Mouse (Mus musculus) embryonic facial prominence, embryonic 13.5 days (tissue): ENCODE measurements around the gene Angptl4. TPM values are rescaled to one million over a fixed set of nuclear protein-coding genes. Genes with fewer than 3 reads are reported as not detected.
A peak's percentile ranks its signal among the peaks of the same experiment; 100 is the strongest.

Experiments used
- ATAC-seq: fragments of 200-750 bp; cut with Nextera tagmentation; 2 replicates; pipeline ENCODE4 v1.8.0; 2017; ENCODE audit warnings: low read depth; ENCODE audit not compliant: insufficient number of reproducible peaks, insufficient read depth, low FRiP score, low TSS enrichment
- H3K27ac ChIP-seq: fragments of 300-500 bp; sonication (generic); 2 replicates; pipeline ENCODE4 v1.5.1; 2015; ENCODE audit warnings: moderate library complexity, mild to moderate bottlenecking, inconsistent platforms
- H3K27me3 ChIP-seq: fragments of 300-500 bp; sonication (generic); 2 replicates; pipeline ENCODE4 v1.6.1; 2015; ENCODE audit warnings: mild to moderate bottlenecking, inconsistent platforms
- H3K36me3 ChIP-seq: fragments of 300-500 bp; sonication (generic); 2 replicates; pipeline ENCODE4 v1.6.1; 2015; ENCODE audit warnings: mild to moderate bottlenecking, inconsistent platforms
- H3K4me1 ChIP-seq: fragments of 300-500 bp; sonication (generic); 2 replicates; pipeline ENCODE4 v1.6.1; 2015; ENCODE audit warnings: inconsistent platforms
- H3K4me2 ChIP-seq: fragments of 300-500 bp; sonication (generic); 2 replicates; pipeline ENCODE4 v1.6.1; 2015; ENCODE audit warnings: moderate library complexity, mild to moderate bottlenecking, inconsistent platforms
- H3K4me3 ChIP-seq: fragments of 300-500 bp; sonication (generic); 2 replicates; pipeline ENCODE4 v1.5.1; 2015; ENCODE audit warnings: mild to moderate bottlenecking, inconsistent platforms
- H3K9ac ChIP-seq: fragments of 300-500 bp; sonication (generic); 2 replicates; pipeline ENCODE4 v1.6.1; 2015; ENCODE audit warnings: mild to moderate bottlenecking, inconsistent platforms
- H3K9me3 ChIP-seq: fragments of 300-500 bp; sonication (generic); 2 replicates; pipeline ENCODE4 v1.6.1; 2016; ENCODE audit warnings: inconsistent platforms
- WGBS: fragments of 180-500 bp; shearing (Covaris S2); methylation state at CpG from one replicate; pipeline ENCODE4 v1.1.7; 2015; ENCODE audit warnings: mixed read lengths; 5-methylcytosine and 5-hydroxymethylcytosine counted together
- polyA plus RNA-seq: library from polyadenylated mRNA; unstranded; fragments of >200 nt; fragmentation: Nextera tagmentation; extraction: Ambion mirVana; gene quantifications from 2 replicates; pipeline ENCODE4 v1.2.1, GENCODE M21; 2015

The Angptl4 gene
- polyA plus RNA-seq, 1 experiment from 2014 or later = 60.7 TPM

DNA sequence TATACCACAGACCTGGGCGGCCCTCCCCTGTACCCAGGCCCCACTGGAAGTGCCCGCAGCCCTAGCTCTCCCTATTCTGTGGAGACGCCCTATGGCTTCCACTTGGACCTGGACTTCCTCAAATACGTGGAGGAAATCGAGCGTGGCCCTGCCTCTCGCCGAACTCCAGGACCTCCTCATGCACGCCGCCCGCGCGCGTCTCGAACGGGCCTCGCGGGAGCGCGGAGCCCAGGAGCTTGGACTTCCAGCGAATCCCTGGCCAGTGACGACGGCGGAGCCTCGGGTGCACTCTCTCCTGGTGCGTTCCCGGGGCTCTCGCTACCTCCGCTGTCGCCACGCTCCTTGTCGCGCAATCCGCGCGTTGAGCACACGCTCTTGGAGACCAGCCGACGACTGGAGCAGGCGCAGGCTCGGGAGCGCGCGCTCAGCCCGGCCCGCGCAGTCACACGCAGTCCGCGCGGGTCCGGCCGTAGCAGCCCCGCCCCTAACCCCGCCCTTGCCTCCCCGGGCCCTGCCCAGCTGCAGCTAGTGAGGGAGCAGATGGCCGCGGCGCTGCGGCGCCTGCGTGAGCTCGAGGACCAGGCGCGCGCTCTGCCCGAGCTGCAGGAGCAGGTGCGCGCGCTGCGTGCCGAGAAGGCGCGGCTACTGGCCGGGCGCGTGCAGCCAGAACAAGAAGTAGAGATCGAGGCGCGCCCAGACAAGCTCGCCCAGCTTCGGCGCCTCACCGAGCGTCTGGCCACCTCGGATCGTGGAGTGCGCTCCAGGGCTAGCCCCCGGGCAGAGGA is 35.7 kb upstream of the Angptl4 start:
- peaks cover 23% of the 10 kb centered on the region for H3K4me1 ChIP-seq

DNA sequence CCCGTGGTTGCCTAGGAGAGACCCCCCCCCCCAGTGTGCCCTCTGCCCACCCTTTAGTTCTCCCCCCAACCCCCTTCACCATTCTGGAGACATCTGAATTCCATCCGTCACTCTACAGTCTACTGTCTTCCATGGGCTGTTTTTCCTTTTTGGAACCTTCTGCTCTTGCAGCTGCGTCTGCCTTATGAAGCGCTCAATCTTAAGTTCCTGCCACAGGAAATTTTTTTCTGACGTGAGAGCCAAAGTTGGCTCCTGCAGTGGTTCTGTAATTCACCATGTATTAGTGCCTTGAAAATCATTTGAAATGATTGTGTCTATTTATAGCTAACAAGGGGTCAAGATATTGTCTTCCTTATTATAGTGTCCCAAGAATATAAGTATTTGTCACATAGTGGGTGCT is 35.0 kb upstream of the Angptl4 start:
- no peak for ATAC-seq
- Histone ChIP-seq H3K4me2 (peak overlapping the region; percentile 92), H3K9ac (no peak overlapping the region; the same call in 1 of the 2 replicates), H3K27ac (peak overlapping the region; percentile 90; the same call in 1 of the 2 replicates), H3K9me3 (no peaks in the 10 kb centered on the region), H3K36me3 (peaks cover 34% of the 10 kb centered on the region), H3K27me3 (no peaks in the 10 kb centered on the region), H3K4me1 (peaks cover 15% of the 10 kb centered on the region), H3K4me3 (peak overlapping the region; percentile 58; the same call in 1 of the 2 replicates)
- 71% methylated on average over 5 of the region's 5 CpGs for WGBS

More for the DNA sequence above, 35.7 kb upstream of the Angptl4 start:
- under 1% methylated on average over 69 of the region's 89 CpGs for WGBS
- Histone ChIP-seq H3K27me3 (no peaks in the 10 kb centered on the region), H3K27ac (peak overlapping the region; percentile 90), H3K4me3 (peak overlapping the region; percentile 58), H3K9ac (peak overlapping the region; percentile 83), H3K9me3 (no peaks in the 10 kb centered on the region), H3K4me2 (peak overlapping the region; percentile 92), H3K36me3 (peaks cover 42% of the 10 kb centered on the region)
- ATAC-seq = peak; percentile 97

DNA sequence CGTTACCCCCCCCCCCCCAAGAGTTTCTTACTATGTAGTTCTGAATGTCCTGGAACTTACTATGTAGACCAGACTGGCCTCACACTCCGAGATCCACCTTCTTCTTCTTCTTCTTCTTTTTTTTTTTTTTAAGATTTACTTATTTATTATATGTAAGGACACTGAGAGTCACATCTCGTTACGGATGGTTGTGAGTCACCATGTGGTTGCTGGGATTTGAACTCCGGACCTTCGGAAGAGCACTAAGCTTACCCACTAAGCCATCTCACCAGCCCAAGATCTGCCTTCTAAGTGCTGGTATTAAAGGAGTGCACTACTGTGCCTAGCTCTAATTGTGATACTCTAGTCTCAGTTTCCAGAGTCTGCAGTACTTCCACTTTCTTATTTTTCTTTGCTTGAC is 33.8 kb upstream of the Angptl4 start:
- no peaks in the 10 kb centered on the region for H3K9me3 ChIP-seq
- WGBS = 93% methylated on average over 6 of the region's 6 CpGs
- H3K27ac ChIP-seq = no peak overlapping the region
- H3K36me3 ChIP-seq = peaks cover 22% of the 10 kb centered on the region
- ATAC-seq = no peak
- no peak overlapping the region for H3K4me2 ChIP-seq
- H3K9ac ChIP-seq = no peak overlapping the region
- H3K4me3 ChIP-seq = no peak overlapping the region
- peaks cover 23% of the 10 kb centered on the region for H3K4me1 ChIP-seq
- no peaks in the 10 kb centered on the region for H3K27me3 ChIP-seq

DNA sequence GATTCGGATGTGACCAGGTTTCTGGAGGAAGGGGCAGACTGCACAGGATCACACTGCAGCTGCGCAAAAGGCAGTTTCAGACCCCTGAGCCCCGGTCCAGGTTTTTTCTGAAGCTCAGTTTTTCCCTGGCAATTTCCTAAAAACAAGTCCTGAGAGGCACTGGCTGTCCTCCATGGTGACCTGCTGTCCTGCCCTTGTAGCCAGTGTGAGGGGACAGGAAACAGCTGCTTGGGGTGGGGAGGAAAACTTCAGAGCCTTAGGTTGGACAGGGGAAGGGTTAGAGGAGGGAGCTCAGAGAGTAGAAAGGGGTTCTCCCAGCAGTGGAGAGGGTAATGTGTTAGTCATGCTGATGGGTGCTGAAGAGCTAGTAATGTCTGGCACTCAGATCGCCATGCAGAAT is 31.4 kb upstream of the Angptl4 start:
- ATAC-seq = no peak
- H3K27ac ChIP-seq = no peak overlapping the region
- H3K4me3 ChIP-seq = no peak overlapping the region
- WGBS = 69% methylated on average over 4 of the region's 4 CpGs
- no peaks in the 10 kb centered on the region for H3K36me3 ChIP-seq
- no peaks in the 10 kb centered on the region for H3K27me3 ChIP-seq
- H3K4me1 ChIP-seq = peaks cover 16% of the 10 kb centered on the region
- H3K9me3 ChIP-seq = no peaks in the 10 kb centered on the region
- no peak overlapping the region for H3K9ac ChIP-seq
- no peak overlapping the region for H3K4me2 ChIP-seq

DNA sequence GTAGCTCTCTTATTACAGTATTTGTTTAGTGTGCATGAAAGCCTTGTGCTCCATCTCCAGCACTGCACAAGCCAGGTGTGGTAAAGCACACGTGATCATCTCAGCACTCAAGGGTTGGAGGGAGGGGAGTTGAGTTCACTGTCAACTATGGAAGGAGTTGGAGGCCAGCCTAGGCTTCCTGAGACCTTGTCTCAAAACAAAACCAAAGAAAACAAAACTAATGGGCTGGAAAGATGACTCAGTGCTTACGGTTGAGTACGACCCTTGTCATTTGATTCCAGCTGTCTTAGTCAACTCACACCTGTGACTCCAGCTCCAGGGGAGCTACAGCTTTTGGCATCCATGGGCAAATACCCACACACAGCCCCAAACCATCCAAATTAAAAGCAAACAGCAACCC is 30.8 kb upstream of the Angptl4 start:
- Histone ChIP-seq H3K27me3 (no peaks in the 10 kb centered on the region), H3K4me2 (no peak overlapping the region), H3K9ac (no peak overlapping the region), H3K4me1 (peaks cover 12% of the 10 kb centered on the region), H3K27ac (no peak overlapping the region; the same call in 1 of the 2 replicates), H3K4me3 (no peak overlapping the region), H3K36me3 (no peaks in the 10 kb centered on the region), H3K9me3 (no peaks in the 10 kb centered on the region)
- ATAC-seq = no peak
- WGBS = 53% methylated on average over 3 of the region's 3 CpGs

DNA sequence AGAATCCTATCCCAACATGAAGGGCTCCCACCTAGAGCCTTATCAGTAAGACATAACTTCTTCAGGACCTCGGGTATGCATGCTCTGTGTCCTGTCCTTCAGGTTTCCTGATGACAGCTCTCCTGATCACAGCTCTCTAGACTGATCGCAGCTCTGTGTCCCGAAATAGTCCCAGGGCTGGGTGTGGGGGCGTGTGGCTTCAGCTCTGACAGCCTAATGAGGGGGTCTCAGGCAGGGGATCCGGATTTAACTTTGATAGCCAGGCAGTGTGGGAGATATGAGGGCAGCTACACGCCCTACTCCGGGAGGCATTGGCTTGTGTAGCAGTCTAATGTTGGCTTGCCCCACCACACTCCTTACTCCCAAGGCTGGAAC is 29.5 kb upstream of the Angptl4 start:
- H3K27me3 ChIP-seq = no peaks in the 10 kb centered on the region
- peak overlapping the region; percentile 74 for H3K9ac ChIP-seq
- no peaks in the 10 kb centered on the region for H3K9me3 ChIP-seq
- H3K4me3 ChIP-seq = peak overlapping the region; percentile 58
- no peak for ATAC-seq
- WGBS = 22% methylated on average over 7 of the region's 7 CpGs
- H3K4me2 ChIP-seq = peak overlapping the region; percentile 88
- no peaks in the 10 kb centered on the region for H3K36me3 ChIP-seq
- peaks cover 9% of the 10 kb centered on the region for H3K4me1 ChIP-seq
- no peak overlapping the region; the same call in 1 of the 2 replicates for H3K27ac ChIP-seq

DNA sequence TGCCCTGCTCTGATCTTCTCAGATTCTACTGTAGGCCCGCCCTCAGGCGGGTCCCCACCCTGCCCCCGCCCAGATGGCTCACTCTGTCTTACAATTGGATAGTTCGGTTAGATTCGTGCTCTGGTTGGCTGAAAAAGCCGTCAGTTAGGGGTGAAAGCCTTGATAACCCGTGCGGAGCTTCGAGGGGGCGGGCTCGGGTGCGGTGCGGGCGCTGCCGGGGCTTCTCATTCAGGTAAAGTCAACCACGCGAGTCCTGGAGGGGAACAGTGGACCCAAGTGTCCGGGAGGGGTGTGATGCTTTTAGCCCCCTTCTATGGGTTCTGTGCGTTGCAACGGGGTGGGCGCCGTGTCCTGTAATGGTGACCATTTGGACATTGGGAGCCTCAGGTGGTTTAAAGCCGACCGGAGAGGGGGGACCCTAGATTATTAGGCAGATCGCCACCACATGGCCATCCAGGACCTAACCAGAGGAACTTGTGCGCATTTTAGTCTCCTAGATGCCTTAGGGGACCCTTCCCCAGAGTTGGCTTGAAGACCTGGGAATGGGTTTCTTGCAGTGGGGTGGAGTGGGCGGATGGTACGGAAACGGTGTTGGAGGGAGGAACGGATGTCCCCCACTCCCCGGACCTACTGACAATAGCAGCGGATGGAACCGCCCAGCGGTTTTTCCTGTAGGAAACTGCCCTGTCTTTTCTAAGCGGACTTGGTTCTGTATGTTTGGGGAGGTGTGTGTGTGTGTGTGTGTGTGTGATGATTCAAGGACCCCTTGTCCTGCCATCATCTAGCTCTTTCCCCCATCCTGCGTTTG is 28.9 kb upstream of the Angptl4 start, which contains the start of gene Kank3:
Gene Kank3, plus strand, starts transcription at position 186 of the 808 bp plus-strand sequence.
- no peak within 1 kb of the TSS; the same call in 1 of the 2 replicates for H3K27ac ChIP-seq
- peaks cover 9% of the 10 kb centered on the region for H3K4me1 ChIP-seq
- H3K9me3 ChIP-seq = no peaks in the 10 kb centered on the region
- H3K9ac ChIP-seq = peak within 1 kb of the TSS; percentile 74
- peak; percentile 98 for ATAC-seq
- WGBS = 1% methylated on average over 36 of the region's 36 CpGs
- peak within 1 kb of the TSS; percentile 58 for H3K4me3 ChIP-seq
- H3K36me3 ChIP-seq = no peaks in the 10 kb centered on the region
- peak within 1 kb of the TSS; percentile 88 for H3K4me2 ChIP-seq
- no peaks in the 10 kb centered on the region for H3K27me3 ChIP-seq

DNA sequence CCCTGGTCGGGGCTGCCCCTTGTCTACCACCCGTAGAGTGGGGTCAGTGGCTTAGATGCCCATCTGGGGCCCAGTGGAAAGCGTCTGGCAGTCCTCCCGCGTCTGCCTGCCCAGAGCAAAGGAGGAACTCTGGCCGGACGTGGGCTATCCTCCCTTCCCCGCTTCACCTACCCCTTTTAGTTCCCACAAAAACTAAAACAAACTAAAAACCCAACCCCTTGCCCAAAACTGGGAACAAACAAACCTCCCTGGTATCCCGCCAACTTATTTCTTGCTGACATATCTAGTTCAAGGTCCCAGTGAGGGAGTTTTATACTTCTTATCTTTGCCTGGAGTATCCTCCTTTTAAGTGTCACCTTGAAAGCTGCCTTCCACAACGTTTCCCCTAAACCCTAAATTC is 26.6 kb upstream of the Angptl4 start:
- Histone ChIP-seq H3K27ac (no peak overlapping the region), H3K36me3 (no peaks in the 10 kb centered on the region), H3K9me3 (no peaks in the 10 kb centered on the region), H3K4me3 (no peak overlapping the region), H3K27me3 (no peaks in the 10 kb centered on the region), H3K4me1 (peaks cover 9% of the 10 kb centered on the region), H3K9ac (no peak overlapping the region), H3K4me2 (no peak overlapping the region)
- no peak for ATAC-seq
- WGBS = 43% methylated on average over 10 of the region's 10 CpGs

DNA sequence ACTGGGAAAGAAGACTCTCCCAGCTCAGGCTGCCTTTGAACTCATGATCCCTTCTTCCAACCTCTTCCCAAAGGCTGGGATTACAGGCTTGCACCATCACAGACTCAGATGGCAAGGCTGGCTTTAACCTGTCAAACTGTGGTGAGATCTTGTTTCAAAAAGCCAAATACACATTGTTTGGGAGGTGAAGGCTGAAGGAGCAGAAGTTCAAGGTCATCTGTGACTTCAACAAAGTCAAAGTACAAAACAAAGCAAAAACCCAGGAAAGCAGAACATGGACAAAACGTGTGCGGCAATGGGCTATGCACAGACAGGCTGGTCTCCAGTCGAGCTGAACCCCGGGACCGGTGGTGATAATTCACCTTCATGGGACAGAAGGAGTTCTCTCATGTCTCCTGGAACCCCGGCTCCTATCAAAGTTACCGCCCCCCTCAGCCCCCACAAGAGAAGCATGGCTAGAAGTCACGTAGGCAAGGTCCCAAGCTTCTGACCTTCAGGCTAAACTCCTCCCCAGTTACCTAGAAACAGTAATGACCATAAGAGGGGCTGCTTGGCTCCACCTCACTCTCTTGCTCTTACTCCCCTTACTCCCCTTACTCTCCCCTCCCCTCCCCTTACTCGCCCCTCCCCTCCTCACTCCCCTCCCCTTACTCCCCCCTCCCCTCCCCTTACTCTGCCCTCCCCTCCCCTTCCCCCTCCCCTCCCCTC is 25.7 kb upstream of the Angptl4 start:
- H3K36me3 ChIP-seq = no peaks in the 10 kb centered on the region
- H3K4me1 ChIP-seq = peaks cover 9% of the 10 kb centered on the region
- H3K4me3 ChIP-seq = no peak overlapping the region
- no peaks in the 10 kb centered on the region for H3K27me3 ChIP-seq
- H3K9me3 ChIP-seq = no peaks in the 10 kb centered on the region
- H3K4me2 ChIP-seq = no peak overlapping the region
- no peak overlapping the region for H3K27ac ChIP-seq
- ATAC-seq = no peak
- 58% methylated on average over 9 of the region's 9 CpGs for WGBS
- no peak overlapping the region for H3K9ac ChIP-seq

DNA sequence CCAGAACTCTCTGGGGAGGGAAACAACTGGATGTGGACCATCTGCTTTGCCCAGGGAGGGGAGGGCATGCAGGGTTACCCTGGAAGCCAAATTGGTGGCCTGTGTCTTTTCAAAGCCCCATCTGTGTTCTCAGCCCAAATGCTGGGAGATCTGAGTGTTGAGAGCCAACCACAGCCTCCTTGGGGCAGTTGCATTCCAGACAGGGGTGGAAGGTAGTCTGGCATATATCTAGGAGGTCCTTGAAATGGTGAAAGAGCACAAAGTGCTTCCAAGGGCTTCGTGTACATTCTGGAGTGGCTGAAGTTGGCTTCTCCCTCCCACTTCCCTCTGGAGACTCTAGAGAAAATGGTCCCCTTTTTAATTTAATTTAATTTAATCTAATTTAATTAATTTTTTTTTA is 23.1 kb upstream of the Angptl4 start:
- no peaks in the 10 kb centered on the region for H3K9me3 ChIP-seq
- ATAC-seq = no peak
- H3K9ac ChIP-seq = no peak overlapping the region
- H3K27me3 ChIP-seq = no peaks in the 10 kb centered on the region
- H3K4me2 ChIP-seq = no peak overlapping the region
- no peak overlapping the region for H3K4me3 ChIP-seq
- H3K4me1 ChIP-seq = no peaks in the 10 kb centered on the region
- H3K27ac ChIP-seq = no peak overlapping the region
- 50% methylated on average over 1 of the region's 1 CpGs for WGBS
- no peaks in the 10 kb centered on the region for H3K36me3 ChIP-seq

DNA sequence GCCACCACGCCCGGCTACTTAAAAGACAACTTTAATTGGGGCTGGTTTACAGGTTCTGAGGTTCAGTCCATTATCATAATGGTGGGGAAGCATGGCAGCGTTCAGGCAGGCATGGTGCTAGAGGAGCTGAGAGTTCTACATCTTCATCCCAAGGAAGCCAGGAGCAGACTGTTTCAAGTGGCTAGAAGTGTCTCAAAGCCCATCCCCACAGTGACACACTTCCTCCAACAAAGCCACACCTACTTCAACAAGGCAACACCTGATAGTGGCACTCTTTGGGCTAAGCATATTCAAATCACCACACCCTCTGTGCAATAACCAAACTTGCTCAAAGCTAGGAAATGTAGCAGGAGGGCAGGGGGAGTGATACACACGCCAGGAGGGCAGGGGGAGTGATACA is 22.6 kb upstream of the Angptl4 start:
- Histone ChIP-seq H3K4me3 (no peak overlapping the region), H3K36me3 (no peaks in the 10 kb centered on the region), H3K9ac (no peak overlapping the region), H3K27ac (no peak overlapping the region), H3K9me3 (no peaks in the 10 kb centered on the region), H3K4me1 (no peaks in the 10 kb centered on the region), H3K4me2 (no peak overlapping the region), H3K27me3 (no peaks in the 10 kb centered on the region)
- no peak for ATAC-seq
- WGBS = 56% methylated on average over 4 of the region's 4 CpGs
